Mouse (Mus musculus) forebrain, embryonic 12.5 days (tissue): ENCODE measurements around the gene Zbtb44. TPM values are rescaled to one million over a fixed set of nuclear protein-coding genes. Genes with fewer than 3 reads are reported as not detected.

Experiments used
- ATAC-seq: fragments of 200-750 bp; cut with Nextera tagmentation; 2 replicates; pipeline ENCODE4 v1.8.0; 2017; ENCODE audit warnings: moderate TSS enrichment; ENCODE audit not compliant: low FRiP score
- H3K27ac ChIP-seq: fragments of 300-500 bp; sonication (generic); 2 replicates; pipeline ENCODE4 v1.5.1; 2016; ENCODE audit warnings: mild to moderate bottlenecking
- H3K27me3 ChIP-seq: fragments of 300-500 bp; sonication (generic); 2 replicates; pipeline ENCODE4 v1.6.1; 2016; ENCODE audit warnings: mild to moderate bottlenecking
- H3K36me3 ChIP-seq: fragments of 300-500 bp; sonication (generic); replicated peaks from 2 replicates; pipeline ENCODE4 v1.6.1; 2016; ENCODE audit warnings: mild to moderate bottlenecking
- H3K4me1 ChIP-seq: fragments of 300-500 bp; sonication (generic); 2 replicates; pipeline ENCODE4 v1.6.1; 2016
- H3K4me2 ChIP-seq: fragments of 300-500 bp; sonication (generic); 2 replicates; pipeline ENCODE4 v1.6.1; 2016; ENCODE audit warnings: mild to moderate bottlenecking, moderate library complexity
- H3K4me3 ChIP-seq: fragments of 300-500 bp; sonication (generic); replicated peaks from 2 replicates; pipeline ENCODE4 v1.5.1; 2016; ENCODE audit warnings: mild to moderate bottlenecking
- H3K9ac ChIP-seq: fragments of 300-500 bp; sonication (generic); 2 replicates; pipeline ENCODE4 v1.6.1; 2016; ENCODE audit warnings: mild to moderate bottlenecking
- H3K9me3 ChIP-seq: fragments of 300-500 bp; sonication (generic); 2 replicates; pipeline ENCODE4 v1.6.1; 2016
- WGBS: fragments of 180-500 bp; shearing (Covaris S2); methylation state at CpG from one replicate; pipeline ENCODE4 v1.1.7; 2016; 5-methylcytosine and 5-hydroxymethylcytosine counted together
- polyA plus RNA-seq: library from polyadenylated mRNA; unstranded; fragments of >200 nt; fragmentation: Nextera tagmentation; extraction: Ambion mirVana; gene quantifications from 2 replicates; pipeline ENCODE4 v1.2.1, GENCODE M21; 2016

Zbtb44 gene
- polyA plus RNA-seq, 1 experiment from 2014 or later = 6.1 TPM

DNA sequence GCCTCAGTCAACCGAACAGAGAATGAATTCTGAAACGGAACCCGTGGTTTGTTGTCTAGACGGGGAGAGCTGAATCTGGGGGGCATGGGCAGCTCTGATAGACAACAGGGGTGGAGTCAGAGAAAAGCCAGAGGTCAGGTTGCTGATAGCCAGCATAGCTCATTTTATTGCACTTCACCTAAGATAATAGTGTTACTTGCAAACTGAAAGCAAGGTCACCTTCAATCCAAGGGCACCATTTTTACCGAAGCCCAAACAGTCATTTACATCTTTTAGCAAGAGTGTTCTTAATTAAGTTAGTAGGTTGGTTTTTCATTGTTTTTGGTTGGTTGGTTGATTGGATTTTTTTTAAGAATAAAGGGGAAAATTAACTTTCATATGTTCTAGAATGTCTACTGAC lies 89.0 kb downstream of the Zbtb44 start:
- Histone ChIP-seq H3K9me3 (no peaks in the 10 kb centered on the region), H3K27me3 (no peaks in the 10 kb centered on the region; the same call in 1 of the 2 replicates), H3K4me1 (peaks cover 8% of the 10 kb centered on the region; the same call in 1 of the 2 replicates), H3K4me3 (no peak overlapping the region), H3K4me2 (no peak overlapping the region), H3K36me3 (no peaks in the 10 kb centered on the region), H3K9ac (no peak overlapping the region), H3K27ac (no peak overlapping the region)
- WGBS = 78% methylated on average over 5 of the region's 5 CpGs
- ATAC-seq = no peak

DNA sequence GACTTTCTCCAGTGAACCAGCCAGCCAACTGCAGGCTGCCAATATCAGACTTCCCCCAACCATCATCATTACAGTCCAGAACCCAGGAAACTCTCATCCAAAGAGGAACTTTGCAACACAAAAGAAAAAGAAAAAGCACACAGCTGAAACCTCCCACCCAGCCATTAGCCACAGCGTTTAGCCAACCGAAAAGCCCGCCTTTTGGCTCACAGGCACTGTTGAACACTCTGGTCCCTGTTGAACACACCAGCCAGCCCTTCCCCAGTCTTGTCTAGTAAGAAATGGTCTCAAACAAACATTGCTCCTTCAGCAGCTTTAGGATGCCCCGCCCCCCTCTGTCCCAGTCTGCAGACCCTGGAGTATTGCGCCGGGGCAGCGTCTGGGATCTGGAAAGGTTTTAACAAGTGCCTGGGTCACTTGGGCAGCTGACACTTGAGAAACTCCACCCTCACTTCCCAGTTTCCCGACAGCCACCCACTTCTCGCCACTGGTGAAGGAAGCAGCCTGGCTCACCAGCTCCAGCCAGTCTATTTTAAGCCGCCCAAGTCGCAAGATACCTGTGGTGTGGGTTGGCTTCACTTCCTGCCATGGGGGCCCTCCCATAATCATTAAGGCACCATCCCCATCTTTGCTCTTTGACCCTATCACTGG lies 89.6 kb downstream of the Zbtb44 start:
- Histone ChIP-seq H3K27ac (no peak overlapping the region), H3K4me3 (no peak overlapping the region), H3K36me3 (no peaks in the 10 kb centered on the region), H3K9ac (no peak overlapping the region), H3K9me3 (no peaks in the 10 kb centered on the region), H3K4me2 (no peak overlapping the region), H3K27me3 (no peaks in the 10 kb centered on the region; the same call in 1 of the 2 replicates), H3K4me1 (peaks cover 8% of the 10 kb centered on the region; the same call in 1 of the 2 replicates)
- ATAC-seq = no peak
- 65% methylated on average over 11 of the region's 11 CpGs for WGBS

DNA sequence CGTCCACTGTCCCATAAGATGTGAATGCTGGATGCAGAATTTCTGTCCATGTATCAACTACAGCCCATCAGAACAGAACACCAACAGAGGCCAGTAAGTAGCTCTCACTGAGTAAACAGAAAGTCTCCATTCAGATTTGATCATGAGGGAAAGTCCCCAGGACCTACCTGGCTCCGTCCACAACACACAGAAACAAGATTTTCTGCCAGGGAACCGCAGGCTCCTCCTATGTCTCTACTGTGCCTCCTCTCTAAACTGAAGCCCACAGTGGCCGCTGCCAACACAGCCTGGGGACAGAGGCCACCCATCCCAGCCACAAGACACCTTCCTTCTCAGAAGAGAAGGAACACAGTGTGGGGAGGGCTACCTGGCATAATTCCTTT lies 90.1 kb downstream of the Zbtb44 start:
- WGBS = 68% methylated on average over 4 of the region's 4 CpGs

DNA sequence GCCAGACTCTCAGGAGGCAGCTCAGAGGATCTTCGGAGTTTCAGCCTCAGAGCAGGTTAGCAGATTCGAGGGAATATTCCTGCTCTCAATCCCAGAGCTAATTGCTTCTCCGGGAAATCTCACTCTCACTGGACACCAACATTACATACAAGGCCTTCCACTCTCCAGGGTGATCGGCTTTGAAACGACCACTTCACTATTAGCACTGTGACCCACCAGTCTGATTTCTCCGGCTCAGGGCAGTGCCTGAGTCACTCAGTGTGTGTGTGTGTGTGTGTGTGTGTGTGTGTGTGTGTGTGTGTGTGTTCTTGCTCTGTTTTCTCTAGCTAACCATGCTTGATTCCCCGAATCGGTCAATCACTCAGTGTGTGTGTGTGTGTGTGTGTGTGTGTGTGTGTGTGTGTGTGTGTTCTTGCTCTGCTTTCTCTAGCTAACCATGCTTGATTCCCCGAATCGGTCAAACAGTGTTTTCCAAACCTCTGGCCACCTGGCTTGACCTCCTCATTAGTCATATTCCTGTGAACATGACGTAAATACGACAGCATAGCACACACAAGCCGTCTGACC lies 92.1 kb downstream of the Zbtb44 start:
- H3K27me3 ChIP-seq = no peaks in the 10 kb centered on the region; the same call in 1 of the 2 replicates
- ATAC-seq = 0 out of 2 replicates have a peak, but pooled peaks have one; percentile 42

More for the DNA sequence above, 90.1 kb downstream of the Zbtb44 start:
- Histone ChIP-seq H3K27ac (no peak overlapping the region), H3K36me3 (no peaks in the 10 kb centered on the region), H3K4me3 (no peak overlapping the region), H3K9ac (no peak overlapping the region), H3K27me3 (no peaks in the 10 kb centered on the region; the same call in 1 of the 2 replicates), H3K4me2 (no peak overlapping the region), H3K4me1 (peaks cover 8% of the 10 kb centered on the region; the same call in 1 of the 2 replicates), H3K9me3 (no peaks in the 10 kb centered on the region)
- ATAC-seq = no peak

More for the DNA sequence above, 92.1 kb downstream of the Zbtb44 start:
- H3K9me3 ChIP-seq = no peaks in the 10 kb centered on the region
- H3K4me2 ChIP-seq = no peak overlapping the region
- 52% methylated on average over 12 of the region's 13 CpGs for WGBS
- no peaks in the 10 kb centered on the region for H3K36me3 ChIP-seq
- H3K4me1 ChIP-seq = peaks cover 8% of the 10 kb centered on the region; the same call in 1 of the 2 replicates
- no peak overlapping the region for H3K4me3 ChIP-seq
- 0 out of 2 replicates have a peak overlapping the region, but pooled peaks have one; percentile 50 for H3K27ac ChIP-seq
- H3K9ac ChIP-seq = no peak overlapping the region

Other genes with a start within 250 kb of the Zbtb44 start
- 7.1 and 7.2 TPM in 2 replicates for gene Adamts15, start 108.2 kb upstream of the Zbtb44 start, polyA plus RNA-seq
- gene Adamts8, start 88.1 kb upstream of the Zbtb44 start, polyA plus RNA-seq = 0.54 and 0.60 TPM in 2 replicates
- gene St14, start 101.2 kb downstream of the Zbtb44 start, polyA plus RNA-seq = 2.1 and 2.5 TPM in 2 replicates
- 213 and 223 TPM in 2 replicates for gene Aplp2, start 181.2 kb downstream of the Zbtb44 start, polyA plus RNA-seq
- 10.7 and 11.0 TPM in 2 replicates for gene Prdm10, start 249.9 kb downstream of the Zbtb44 start, polyA plus RNA-seq